Mouse (Mus musculus) regulatory T cell (primary cell): Measurements from ENCODE around the gene Soat1.

Experiments
- in situ Hi-C: fragments of 300-600 bp; cut with MboI, MseI; formaldehyde crosslinking; loops from one replicate; pipeline ENCODE4 v1.15.1; 2025; ENCODE audit warnings: high pct_unique_total_duplicates

Gene Soat1

DNA sequence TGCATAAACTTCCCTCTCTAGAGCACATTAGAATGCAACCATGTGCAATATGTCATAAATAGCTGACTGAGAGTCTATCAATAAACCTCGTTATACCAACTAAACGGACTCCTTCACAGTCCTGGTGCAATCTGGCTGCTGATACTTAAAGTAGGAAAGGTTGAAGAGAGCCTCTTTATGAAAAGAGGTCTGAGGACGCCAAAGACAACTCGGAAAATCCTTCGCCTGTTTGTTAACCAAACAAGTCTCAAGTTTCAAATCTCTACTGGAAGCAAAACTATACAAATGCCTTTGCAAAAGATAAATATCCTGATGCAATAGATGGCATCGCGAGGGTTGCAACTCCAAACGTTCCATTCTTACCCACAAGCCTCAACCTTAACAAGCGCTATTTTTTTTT is 9.2 kb downstream of the Soat1 start:
- in situ Hi-C loops = no loop called here

- in situ Hi-C loops = no loop called here
Observed at GRCm38 (mm10) chr1:156463981-156464853, 9.9 kb downstream of the Soat1 start.

GRCm38 (mm10) chr1:156462273-156462991 is 11.7 kb downstream of the Soat1 start:
- in situ Hi-C loops = no loop called here

GRCm38 (mm10) chr1:156461036-156461435 is 13.1 kb downstream of the Soat1 start:
- in situ Hi-C loops = no loop called here

DNA sequence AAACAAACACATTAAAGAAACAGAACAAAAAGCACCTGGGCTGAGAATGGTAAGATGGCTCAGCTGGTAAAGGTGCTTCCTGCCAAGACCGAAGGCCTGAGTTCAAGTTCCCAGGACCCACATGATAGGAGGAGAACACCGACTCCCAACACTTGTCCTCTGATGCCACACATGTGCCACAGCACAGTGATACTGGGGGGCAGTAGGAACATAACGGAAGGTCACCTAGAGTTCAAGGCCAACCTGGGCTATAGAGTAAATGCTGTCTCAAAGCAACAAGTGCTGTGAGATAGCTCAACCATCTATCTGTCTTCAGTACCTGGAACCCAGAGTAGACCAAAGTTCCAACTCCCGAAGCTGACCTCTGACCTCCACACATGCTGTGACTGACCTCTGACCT is 13.9 kb downstream of the Soat1 start:
- in situ Hi-C loops = no loop called here

DNA sequence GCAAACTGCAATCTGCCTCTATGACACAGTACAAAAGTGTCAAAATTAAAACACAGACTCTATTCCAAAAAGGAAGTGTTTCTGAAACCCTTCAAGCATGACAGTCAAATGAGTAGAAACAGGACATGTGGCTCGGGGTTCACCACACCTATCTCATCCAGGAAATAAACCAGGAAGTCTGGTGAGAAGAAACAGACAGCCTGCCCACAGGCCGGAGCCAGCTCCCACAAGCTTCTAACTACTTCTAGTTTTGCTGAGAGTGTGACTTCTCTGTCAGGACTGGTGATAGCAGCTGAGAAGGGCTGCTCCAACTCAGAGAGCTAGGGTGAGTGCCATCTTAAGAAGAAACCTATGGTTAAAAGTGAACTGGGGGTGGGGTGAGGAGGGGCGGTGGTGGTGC is 14.4 kb downstream of the Soat1 start:
- in situ Hi-C loops = no loop called here

DNA sequence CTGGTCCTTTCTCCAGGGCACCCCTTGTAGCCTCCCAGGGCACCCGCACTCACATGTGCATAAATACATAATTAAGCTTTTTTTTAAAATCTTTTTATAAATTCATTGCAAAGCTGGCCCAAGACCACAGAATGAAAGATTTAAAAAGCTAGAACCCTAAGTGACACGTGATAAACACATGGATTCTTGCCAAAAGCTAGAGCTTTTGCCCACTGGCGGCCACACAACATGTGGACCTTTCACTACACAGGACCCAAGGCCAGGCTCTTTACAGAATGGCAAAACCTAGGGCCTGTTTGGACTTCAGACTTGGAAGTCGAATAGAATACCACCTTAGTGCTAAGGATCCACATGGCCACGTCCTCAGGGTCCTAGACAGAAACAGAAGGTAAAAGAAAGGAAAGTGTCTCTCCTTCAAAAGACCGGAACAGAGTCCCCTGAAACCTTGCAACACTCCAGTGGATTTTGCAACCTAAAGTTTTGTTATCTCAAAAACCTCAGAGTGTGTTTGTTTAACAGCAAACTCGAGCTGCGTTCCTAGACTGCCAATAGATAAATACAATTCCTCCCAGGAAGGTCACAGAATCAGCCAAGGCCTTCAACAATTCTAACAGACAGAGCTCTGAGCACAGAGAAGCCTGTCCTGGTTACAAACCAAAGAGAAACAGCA is 15.6 kb downstream of the Soat1 start:
- in situ Hi-C loops = no loop called here

- in situ Hi-C loops = no loop called here
Observed at GRCm38 (mm10) chr1:156455005-156455758, 18.9 kb downstream of the Soat1 start.

DNA sequence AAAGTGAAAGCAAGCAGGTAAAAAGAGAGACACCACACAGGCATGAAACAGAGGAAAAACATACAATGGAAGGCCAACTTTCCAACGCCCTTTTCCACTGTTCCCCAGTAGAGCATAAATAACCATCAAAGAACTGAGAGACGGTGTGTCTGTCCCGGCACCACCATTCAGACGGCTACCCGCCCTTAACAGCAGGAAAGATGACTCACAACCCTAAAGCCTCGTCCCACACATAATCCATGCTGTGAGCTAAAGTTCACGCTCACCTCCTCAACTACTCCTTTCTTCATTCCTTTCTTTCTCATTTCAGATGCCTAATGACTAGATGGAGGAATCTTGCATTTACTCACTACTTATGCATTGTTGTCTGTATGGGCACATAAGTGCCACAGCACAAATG is 19.7 kb downstream of the Soat1 start:
- in situ Hi-C loops = no loop called here

- in situ Hi-C loops = no loop called here
Observed at GRCm38 (mm10) chr1:156453876-156454275, 20.3 kb downstream of the Soat1 start.

GRCm38 (mm10) chr1:156450478-156450877 is 23.7 kb downstream of the Soat1 start:
- in situ Hi-C loops = no loop called here

- in situ Hi-C loops = no loop called here
Observed at GRCm38 (mm10) chr1:156449691-156450090, 24.4 kb downstream of the Soat1 start.

DNA sequence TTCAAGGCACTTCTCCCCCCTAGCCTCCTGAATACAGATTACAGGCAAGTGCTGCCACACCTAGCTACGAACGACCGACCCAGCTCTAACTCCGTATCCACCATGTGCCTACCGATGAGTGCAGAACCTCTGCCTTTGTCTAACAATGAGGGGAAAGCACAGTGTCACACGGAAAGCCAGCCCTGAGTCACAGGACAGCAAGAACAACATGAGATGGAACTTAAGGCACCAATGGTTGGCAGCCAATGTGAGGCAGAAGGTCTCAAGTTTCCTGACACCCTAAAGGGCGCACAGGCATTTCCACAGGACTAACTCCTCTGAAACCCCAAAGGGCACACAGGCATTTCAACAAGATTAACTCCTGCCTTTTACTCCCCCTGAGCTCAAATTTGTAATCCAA is 25.0 kb downstream of the Soat1 start:
- in situ Hi-C loops = no loop called here

DNA sequence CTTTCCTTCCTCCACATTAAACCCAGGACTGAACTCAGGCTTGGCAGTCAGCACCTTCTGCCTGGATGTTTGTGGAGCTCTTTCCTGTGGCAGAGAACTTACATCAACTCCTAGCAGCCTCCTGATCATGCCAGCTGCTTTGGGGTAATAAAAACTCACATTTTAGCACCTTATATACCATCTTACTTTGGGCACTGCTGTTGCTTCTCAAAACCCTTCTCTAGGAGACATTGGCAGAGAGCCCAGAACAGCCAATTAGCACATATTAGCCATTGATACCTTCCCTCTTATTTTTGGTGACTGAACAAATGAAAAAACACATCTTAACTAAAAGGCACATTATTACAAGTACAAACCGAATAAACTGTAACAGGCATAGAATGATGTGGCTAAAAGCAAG is 29.1 kb downstream of the Soat1 start:
- in situ Hi-C loops = no loop called here

- in situ Hi-C loops = no loop called here
Observed at GRCm38 (mm10) chr1:156442776-156443175, 31.4 kb downstream of the Soat1 start.

DNA sequence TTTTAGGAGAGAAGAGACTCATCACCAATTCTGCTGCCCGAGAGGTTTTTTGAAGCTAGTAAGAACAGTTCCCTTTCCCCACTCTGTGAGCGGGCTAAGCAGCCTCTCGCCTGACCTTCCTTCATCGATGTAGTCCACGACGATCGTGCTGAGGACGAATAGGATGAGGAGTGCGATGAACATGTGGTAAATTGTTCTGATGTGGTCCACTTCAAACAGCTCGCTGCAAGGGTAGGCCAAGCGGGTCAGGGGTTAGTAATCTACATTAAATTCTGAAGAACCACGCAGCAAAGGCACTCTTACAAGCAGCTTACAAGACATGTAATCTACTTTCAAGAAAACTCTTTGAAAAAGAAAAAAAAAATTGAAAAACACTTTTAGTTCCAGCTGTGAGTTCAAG is 31.9 kb downstream of the Soat1 start:
- in situ Hi-C loops = no loop called here

DNA sequence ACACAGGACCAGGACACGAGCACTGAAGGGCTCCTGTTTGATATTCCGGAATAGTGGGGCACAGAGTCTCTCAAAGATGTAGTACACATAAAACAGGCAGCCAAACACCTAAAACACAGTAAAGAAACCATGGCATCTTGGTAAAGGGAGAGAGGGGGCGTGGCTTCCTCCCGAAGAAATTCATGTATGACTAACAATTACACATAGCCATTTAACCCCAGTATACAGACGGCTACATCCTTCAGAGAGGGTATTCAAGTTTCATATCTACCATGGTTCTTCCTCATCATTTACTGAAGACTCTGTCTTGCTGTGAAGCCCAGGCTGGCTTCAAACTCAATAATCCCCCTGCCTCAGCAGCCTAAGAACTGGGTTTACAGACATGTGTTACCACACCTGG is 36.4 kb downstream of the Soat1 start:
- in situ Hi-C loops = no loop called here

DNA sequence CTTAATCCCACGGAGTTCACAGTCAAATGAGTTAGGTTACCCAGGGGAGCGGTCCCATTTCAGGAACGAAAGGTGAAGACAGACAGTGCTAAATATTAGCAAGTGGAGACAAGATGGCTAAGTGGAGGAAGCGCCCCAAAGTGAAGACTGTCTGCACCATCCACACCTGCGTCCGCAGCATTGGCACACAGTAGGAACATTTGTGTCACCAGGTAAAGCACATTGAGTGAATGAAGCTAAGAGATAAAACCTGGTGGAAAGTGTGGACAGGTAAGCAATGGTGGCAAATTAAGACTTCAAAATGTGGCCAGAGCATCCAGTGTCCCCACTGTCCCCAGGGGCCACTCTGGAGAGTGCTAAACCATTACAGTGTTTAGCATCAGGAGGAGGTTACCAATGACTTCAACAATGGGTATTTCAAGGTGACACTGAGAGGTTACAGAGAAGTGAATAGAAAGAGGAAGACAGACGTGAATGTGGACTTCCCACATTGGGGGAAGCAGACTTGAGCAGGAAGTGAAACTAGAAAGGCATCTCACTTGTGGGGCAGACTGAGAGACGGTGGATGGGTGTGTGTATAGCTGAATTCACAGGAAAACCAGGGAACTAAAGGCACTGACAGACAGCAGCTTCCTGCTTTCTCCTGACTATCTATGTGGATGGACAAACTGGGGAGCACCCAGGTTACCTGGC is 37.0 kb downstream of the Soat1 start:
- in situ Hi-C loops = no loop called here

DNA sequence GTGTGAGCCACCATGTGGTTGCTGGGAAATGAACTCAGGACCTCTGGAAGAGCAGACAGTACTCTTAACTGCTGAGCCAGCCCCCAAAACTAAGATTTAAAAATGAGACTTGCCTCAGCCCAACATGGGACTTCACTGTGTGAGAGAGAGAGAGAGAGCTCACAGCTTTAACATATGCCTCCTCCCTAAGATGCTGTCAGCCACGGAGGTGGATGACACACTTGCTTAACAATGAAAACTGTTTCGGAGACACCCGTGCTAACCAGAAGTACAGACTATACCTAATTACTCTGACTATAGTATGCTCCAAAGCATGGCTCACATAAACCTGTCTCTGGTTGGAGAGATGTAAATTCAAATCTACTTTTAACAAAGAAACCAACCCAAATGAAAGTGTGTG is 40.6 kb downstream of the Soat1 start:
- in situ Hi-C loops = no loop called here

DNA sequence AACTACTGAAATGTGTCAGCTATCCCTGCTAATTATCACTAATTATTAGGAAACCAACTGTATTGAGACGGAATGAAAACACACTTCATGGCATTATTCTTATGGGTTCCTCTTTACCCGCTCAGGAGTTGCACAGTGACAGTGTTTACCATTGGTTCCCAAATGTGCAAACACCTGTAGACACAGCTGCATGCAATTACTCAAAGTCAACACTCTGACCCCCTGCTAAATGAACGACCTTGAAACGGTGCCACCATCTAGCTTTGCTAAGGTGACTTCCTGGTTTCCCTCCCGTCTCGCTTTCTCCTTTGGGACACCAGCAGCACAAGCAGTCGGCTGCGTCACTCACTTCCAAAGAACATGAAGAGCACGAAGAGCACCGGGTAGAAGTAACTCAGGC is 41.6 kb downstream of the Soat1 start:
- in situ Hi-C loops = no loop called here

- in situ Hi-C loops = no loop called here
Observed at GRCm38 (mm10) chr1:156428434-156428833, 45.7 kb downstream of the Soat1 start.
